21 mouse cellular contexts compared by ENCODE assay signal in the genomic region with DNA sequence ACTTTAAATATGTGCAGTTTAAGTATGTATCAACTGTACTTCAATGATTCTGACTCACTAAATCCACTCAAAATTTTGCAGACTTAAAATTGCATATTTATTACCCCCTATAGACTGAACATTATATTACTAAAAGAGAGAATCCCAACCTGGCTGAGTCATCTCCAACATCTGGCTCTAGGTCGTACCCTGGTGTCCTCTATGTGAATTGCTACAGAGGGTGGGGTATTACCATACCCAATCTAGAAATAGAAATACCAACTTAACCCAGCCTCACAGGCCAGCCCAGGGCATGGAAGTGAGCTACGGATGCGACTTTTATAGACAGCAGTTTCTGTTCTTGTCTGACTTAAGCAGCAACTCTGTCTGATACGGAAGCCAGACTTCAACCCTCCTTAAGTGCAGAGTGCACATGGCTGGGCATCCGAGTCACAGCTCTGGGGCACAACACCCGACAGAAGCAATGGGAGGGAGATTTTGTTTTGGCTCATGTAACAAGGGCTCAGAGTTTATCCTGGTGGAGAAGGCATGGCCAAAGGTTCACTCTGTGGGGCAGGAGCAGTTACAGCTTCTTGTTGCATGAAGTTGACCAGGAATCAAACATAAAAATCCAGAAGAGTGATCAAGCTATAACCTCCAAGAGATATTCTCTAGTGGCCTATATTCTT. TPM values are rescaled to one million over a fixed set of nuclear protein-coding genes. Genes with fewer than 3 reads are reported as not detected.
DNase-seq lines count a peak whose midpoint lies in the region; ATAC-seq and TF ChIP-seq lines count a peak whose summit lies in the region.
"Had no signal": no experiment of that assay in that cellular context is flagged by ENCODE, and none has a peak within 500 bp of the region (broad histone marks: within the 10 kb centered on the region; RNA-seq: fewer than 3 reads in every experiment).

No protein-coding gene starts in this region.

- ATAC-seq in liver, postnatal 0 days = no peak
- ATAC-seq: midbrain, embryonic 13.5 days had no signal

- no peak for TF ChIP-seq EP300 in liver, postnatal 0 days (IDR thresholded peaks at IDR 0.05; ENCODE audit: low read depth)

- no peak for TF ChIP-seq CTCF in kidney, adult 2 months (conservative IDR thresholded peaks at IDR 0.05; ENCODE audit: insufficient read depth, insufficient read length, low read depth, low read length)
- TF ChIP-seq CTCF in liver, postnatal 0 days (IDR thresholded peaks at IDR 0.05; ENCODE audit: low read depth) = peak; percentile 13; the same call in 1 of the 2 replicates

- H3K27me3 ChIP-seq in kidney, adult 2 months (replicated peaks; ENCODE audit: control insufficient read depth, insufficient read depth, low read length) = no peaks in the 10 kb centered on the region
- no peaks in the 10 kb centered on the region for H3K27me3 ChIP-seq in liver, postnatal 0 days (ENCODE audit: insufficient read depth, low read length)
- no peaks in the 10 kb centered on the region for H3K27me3 ChIP-seq in midbrain, embryonic 10.5 days (ENCODE audit: low read depth, poor library complexity, severe bottlenecking)
- H3K27me3 ChIP-seq: embryonic facial prominence, embryonic 13.5 days; hindbrain, embryonic 12.5 days; midbrain, embryonic 13.5 days had no signal

- no peak overlapping the region for H3K9ac ChIP-seq in liver, postnatal 0 days (replicated peaks)
- H3K9ac ChIP-seq: embryonic facial prominence, embryonic 13.5 days; hindbrain, embryonic 12.5 days; midbrain, embryonic 13.5 days had no signal

- H3K9me3 ChIP-seq in liver, postnatal 0 days (ENCODE audit: low read length) = no peaks in the 10 kb centered on the region
- H3K9me3 ChIP-seq in midbrain, embryonic 10.5 days (replicated peaks) = no peaks in the 10 kb centered on the region
- H3K9me3 ChIP-seq: embryonic facial prominence, embryonic 13.5 days; hindbrain, embryonic 12.5 days; limb, embryonic 10.5 days; midbrain, embryonic 13.5 days had no signal

- 56% methylated on average over 6 of the region's 6 CpGs for WGBS in kidney, adult 2 months
- 62% methylated on average over 6 of the region's 6 CpGs for WGBS in liver, postnatal 0 days (ENCODE audit: insufficient replicate concordance)
- 78% methylated on average over 6 of the region's 6 CpGs for WGBS in midbrain, embryonic 10.5 days

- no peak overlapping the region for H3K4me2 ChIP-seq in liver, postnatal 0 days (ENCODE audit: low read depth, low read length)
- H3K4me2 ChIP-seq: embryonic facial prominence, embryonic 13.5 days; hindbrain, embryonic 12.5 days; midbrain, embryonic 13.5 days had no signal

- DNase-seq in kidney, adult 2 months = peak; percentile 80
- no peak for DNase-seq in kidney, postnatal 4 days
- no peak for DNase-seq in liver, postnatal 0 days
- no peak for DNase-seq in liver
- DNase-seq in kidney, postnatal 14 days = peak; percentile 46
- DNase-seq in cerebellum, adult 9-10 months = no peak
- no peak for DNase-seq in midbrain, embryonic 10.5 days (ENCODE audit: low spot score)
- DNase-seq in urinary bladder, adult 18-20 months (ENCODE audit: low spot score in 2 of 2) = no peak
- DNase-seq: adrenal gland, postnatal 25 days; cerebellum, adult 8-10 months; gastrocnemius, postnatal 14 days; lung, postnatal 4 days; right cerebral cortex, postnatal 14 days; thymus, postnatal 4 days had no signal

- no peak overlapping the region; the same call in 1 of the 2 replicates for H3K27ac ChIP-seq in kidney, adult 2 months (ENCODE audit: insufficient read depth, low read depth, low read length)
- H3K27ac ChIP-seq in liver, postnatal 0 days (ENCODE audit: low read depth) = no peak overlapping the region
- H3K27ac ChIP-seq in midbrain, embryonic 10.5 days (replicated peaks) = no peak overlapping the region
- H3K27ac ChIP-seq: embryonic facial prominence, embryonic 13.5 days; hindbrain, embryonic 12.5 days; limb, embryonic 10.5 days; midbrain, embryonic 13.5 days had no signal

- no peak overlapping the region for H3K4me3 ChIP-seq in kidney, adult 2 months (ENCODE audit: insufficient read depth, low read depth, low read length)
- H3K4me3 ChIP-seq in liver, postnatal 0 days (ENCODE audit: low read depth, low read length) = no peak overlapping the region
- H3K4me3 ChIP-seq in midbrain, embryonic 10.5 days = no peak overlapping the region
- H3K4me3 ChIP-seq: embryonic facial prominence, embryonic 13.5 days; hindbrain, embryonic 12.5 days; limb, embryonic 10.5 days; midbrain, embryonic 13.5 days had no signal

- H3K4me1 ChIP-seq in kidney, adult 2 months (ENCODE audit: control insufficient read depth, insufficient read depth, low read length) = no peaks in the 10 kb centered on the region; the same call in 1 of the 2 replicates
- H3K4me1 ChIP-seq in liver, postnatal 0 days (ENCODE audit: insufficient read depth) = no peaks in the 10 kb centered on the region
- H3K4me1 ChIP-seq in midbrain, embryonic 10.5 days = peaks cover 4% of the 10 kb centered on the region
- H3K4me1 ChIP-seq: embryonic facial prominence, embryonic 13.5 days; limb, embryonic 10.5 days had no signal

- H3K36me3 ChIP-seq in kidney, adult 2 months (ENCODE audit: control insufficient read depth, insufficient read depth, low read length) = no peaks in the 10 kb centered on the region
- no peaks in the 10 kb centered on the region for H3K36me3 ChIP-seq in liver, postnatal 0 days (replicated peaks; ENCODE audit: insufficient read depth, low read length)
- H3K36me3 ChIP-seq in midbrain, embryonic 10.5 days = no peaks in the 10 kb centered on the region
- H3K36me3 ChIP-seq: embryonic facial prominence, embryonic 13.5 days; hindbrain, embryonic 12.5 days; limb, embryonic 10.5 days; midbrain, embryonic 13.5 days had no signal

- TF ChIP-seq POLR2A in kidney, adult 2 months (IDR thresholded peaks at IDR 0.05; ENCODE audit: low read depth, low read length) = no peak

RNA-seq across cellular contexts. Expression of a gene that starts 6.3 kb away (rescaled TPM):
- polyA plus RNA-seq in kidney, adult 2 months (2012; rRNA removed) = 21.0 and 21.1 TPM in 2 replicates
- 54.6 and 56.0 TPM in 2 replicates for polyA plus RNA-seq in liver, postnatal 0 days (2015; fragmentation: Nextera tagmentation; extraction: Ambion mirVana)
- polyA plus RNA-seq in midbrain, embryonic 10.5 days (2016; fragmentation: Nextera tagmentation; extraction: Ambion mirVana) = not detected in 2 replicates
- polyA plus RNA-seq: embryonic facial prominence, embryonic 13.5 days; heart, postnatal 0 days; hindbrain, embryonic 12.5 days; limb, embryonic 10.5 days; midbrain, embryonic 13.5 days; neural tube, embryonic 14.5 days had no signal

RNA-seq across cellular contexts. Expression of a gene that starts 21.9 kb away (rescaled TPM):
- 0.75 and 0.78 TPM in 2 replicates for polyA plus RNA-seq in kidney, adult 2 months (2012; rRNA removed)
- 11,303 and 11,922 TPM in 2 replicates for polyA plus RNA-seq in liver, postnatal 0 days (2015; fragmentation: Nextera tagmentation; extraction: Ambion mirVana)
- polyA plus RNA-seq in midbrain, embryonic 10.5 days (2016; fragmentation: Nextera tagmentation; extraction: Ambion mirVana) = 0.16 TPM in 1 of 2 replicates, not detected in the other

RNA-seq across cellular contexts. Expression of a gene that starts 48.5 kb away (rescaled TPM):
- polyA plus RNA-seq in kidney, adult 2 months (2012; rRNA removed) = 1.2 and 1.3 TPM in 2 replicates
- polyA plus RNA-seq in liver, postnatal 0 days (2015; fragmentation: Nextera tagmentation; extraction: Ambion mirVana) = 9.4 and 10.0 TPM in 2 replicates
- polyA plus RNA-seq in midbrain, embryonic 10.5 days (2016; fragmentation: Nextera tagmentation; extraction: Ambion mirVana) = not detected in 2 replicates
- polyA plus RNA-seq: embryonic facial prominence, embryonic 13.5 days; heart, postnatal 0 days; hindbrain, embryonic 12.5 days; limb, embryonic 10.5 days; midbrain, embryonic 13.5 days; neural tube, embryonic 14.5 days; spleen, adult 2 months had no signal

RNA-seq across cellular contexts. Expression of a gene that starts 51.7 kb away (rescaled TPM):
- polyA plus RNA-seq in kidney, adult 2 months (2012; rRNA removed) = 10.7 and 10.8 TPM in 2 replicates
- 15,780 and 16,843 TPM in 2 replicates for polyA plus RNA-seq in liver, postnatal 0 days (2015; fragmentation: Nextera tagmentation; extraction: Ambion mirVana)
- not detected in 2 replicates for polyA plus RNA-seq in midbrain, embryonic 10.5 days (2016; fragmentation: Nextera tagmentation; extraction: Ambion mirVana)
- polyA plus RNA-seq: hindbrain, embryonic 12.5 days; limb, embryonic 10.5 days had no signal

Comparison
In these comparisons a context has a peak if more than half of its experiments do, and no peak if none do; other contexts are left out.
1. DNase-seq: peak in kidney, adult 2 months (single experiment) and kidney, postnatal 14 days (single experiment); none in kidney, postnatal 4 days (0 of 2), liver, postnatal 0 days (single experiment), liver (single experiment), cerebellum, adult 9-10 months (single experiment), midbrain, embryonic 10.5 days (single experiment) and urinary bladder, adult 18-20 months (0 of 2).
2. RNA of a gene that starts 6.3 kb away (polyA plus RNA-seq): 54.6 to 56.0 TPM in liver, postnatal 0 days and 21.0 to 21.1 TPM in kidney, adult 2 months; not detected in midbrain, embryonic 10.5 days; every median in the first group is over 10 times any median in the second.
3. RNA of a gene that starts 21.9 kb away (polyA plus RNA-seq): 11,303 to 11,922 TPM in liver, postnatal 0 days; 0.75 to 0.78 TPM in kidney, adult 2 months and 0.16 TPM in midbrain, embryonic 10.5 days; every median in the first group is over 1,000 times any median in the second.